Mouse (Mus musculus): ENCODE data around the gene Col4a4. TPM values are rescaled to one million over a fixed set of nuclear protein-coding genes. Genes with fewer than 3 reads are reported as not detected.

The Col4a4 gene
- polyA plus RNA-seq, 1 experiment from 2014 or later = 0.07 TPM

DNA sequence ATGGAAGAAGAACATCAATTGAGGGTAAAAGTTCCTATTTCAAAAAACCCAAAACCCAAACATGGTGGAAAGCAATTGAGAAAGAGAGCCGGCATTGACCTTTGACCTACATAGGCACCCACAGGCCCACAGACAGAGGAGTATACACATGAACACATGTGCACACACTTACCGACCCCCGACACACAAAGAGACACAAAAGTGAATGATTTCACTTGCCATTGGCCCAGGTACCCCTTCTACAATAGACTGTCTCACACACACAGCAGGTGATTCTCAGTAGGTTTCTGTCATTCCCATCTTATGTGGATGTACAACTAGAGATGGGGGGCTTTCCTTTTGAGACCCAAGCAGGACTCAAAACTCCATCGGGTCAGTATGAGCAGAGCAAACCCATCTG lies 110.8 kb downstream of the Col4a4 start:
- DNase-seq = no peak
- no peak overlapping the region for H3K4me2 ChIP-seq (ENCODE audit: low read length)
- ATAC-seq (ENCODE audit: low FRiP score, low TSS enrichment) = no peak

DNA sequence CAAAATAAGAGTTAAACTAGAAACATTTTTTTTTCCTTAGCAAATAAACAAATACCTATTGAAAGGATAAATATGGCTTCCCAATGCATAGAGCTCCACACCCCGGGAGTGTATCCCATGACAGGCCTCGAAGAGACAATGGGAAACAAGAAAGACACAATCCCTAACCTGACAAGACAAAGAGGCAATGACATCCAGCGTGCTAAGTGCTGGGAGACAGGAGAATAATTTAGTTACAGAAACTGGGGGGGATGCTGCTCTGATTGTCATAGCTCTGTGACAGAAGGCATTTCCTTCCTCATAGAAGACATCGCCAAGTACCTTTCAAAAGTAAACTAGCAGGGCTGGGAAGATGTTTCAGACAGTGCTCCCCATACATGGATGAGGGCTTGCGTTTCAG lies 111.4 kb downstream of the Col4a4 start:
- ATAC-seq (ENCODE audit: low FRiP score, low TSS enrichment) = no peak
- Histone ChIP-seq H3K27ac (replicated peaks; ENCODE audit: low read depth, low read length) (no peak overlapping the region), H3K36me3 (ENCODE audit: control insufficient read depth, insufficient read depth, low read length) (no peaks in the 10 kb centered on the region), H3K27me3 (ENCODE audit: control insufficient read depth, insufficient read depth, low read length) (no peaks in the 10 kb centered on the region), H3K4me2 (ENCODE audit: low read length) (no peak overlapping the region), H3K9me3 (ENCODE audit: control insufficient read depth, low read length) (no peaks in the 10 kb centered on the region), H3K4me1 (ENCODE audit: control insufficient read depth, insufficient read depth, low read length) (0 out of 2 replicates have a peak, but pooled peaks cover 4% of the 10 kb centered on the region), H3K9ac (replicated peaks; ENCODE audit: low read length) (no peak overlapping the region), H3K4me3 (replicated peaks; ENCODE audit: low read depth, low read length) (no peak overlapping the region)
- no peak for DNase-seq
- 37% methylated on average over 5 of the region's 5 CpGs for WGBS

More for the DNA sequence above, 110.8 kb downstream of the Col4a4 start:
- H3K36me3 ChIP-seq (ENCODE audit: control insufficient read depth, insufficient read depth, low read length) = no peaks in the 10 kb centered on the region
- no peak overlapping the region for H3K4me3 ChIP-seq (replicated peaks; ENCODE audit: low read depth, low read length)
- no peaks in the 10 kb centered on the region for H3K27me3 ChIP-seq (ENCODE audit: control insufficient read depth, insufficient read depth, low read length)
- H3K9ac ChIP-seq (replicated peaks; ENCODE audit: low read length) = no peak overlapping the region
- 0 out of 2 replicates have a peak, but pooled peaks cover 4% of the 10 kb centered on the region for H3K4me1 ChIP-seq (ENCODE audit: control insufficient read depth, insufficient read depth, low read length)
- WGBS = 84% methylated on average over 4 of the region's 4 CpGs
- H3K27ac ChIP-seq (replicated peaks; ENCODE audit: low read depth, low read length) = no peak overlapping the region
- no peaks in the 10 kb centered on the region for H3K9me3 ChIP-seq (ENCODE audit: control insufficient read depth, low read length)

DNA sequence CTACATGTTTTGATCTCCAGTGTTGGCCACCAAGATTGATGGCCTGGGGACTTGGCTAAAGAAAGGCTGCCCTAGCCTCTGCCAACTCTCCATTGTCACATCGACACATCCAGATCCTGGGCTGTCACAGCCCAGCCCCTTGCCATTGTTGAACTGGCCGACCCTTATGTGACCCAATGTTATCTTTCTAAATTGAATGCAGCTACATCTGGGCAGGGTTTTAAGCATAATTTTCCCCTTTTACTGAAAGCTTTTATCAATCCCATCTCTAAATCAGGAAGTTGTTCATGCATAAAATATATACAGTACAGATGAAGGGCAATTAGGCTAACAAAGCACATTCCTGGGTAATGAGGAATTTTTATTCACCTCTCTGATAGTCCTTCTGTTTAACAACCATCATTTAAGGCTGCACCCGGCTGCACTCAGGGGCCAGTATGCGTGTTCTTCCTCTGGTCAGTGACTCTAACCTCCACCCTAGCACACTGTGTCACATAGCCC lies 112.1 kb downstream of the Col4a4 start:
- Histone ChIP-seq H3K4me1 (ENCODE audit: control insufficient read depth, insufficient read depth, low read length) (0 out of 2 replicates have a peak, but pooled peaks cover 4% of the 10 kb centered on the region), H3K9me3 (ENCODE audit: control insufficient read depth, low read length) (no peaks in the 10 kb centered on the region), H3K27me3 (ENCODE audit: control insufficient read depth, insufficient read depth, low read length) (no peaks in the 10 kb centered on the region), H3K27ac (replicated peaks; ENCODE audit: low read depth, low read length) (no peak overlapping the region), H3K4me3 (replicated peaks; ENCODE audit: low read depth, low read length) (no peak overlapping the region), H3K4me2 (ENCODE audit: low read length) (no peak overlapping the region), H3K36me3 (ENCODE audit: control insufficient read depth, insufficient read depth, low read length) (no peaks in the 10 kb centered on the region), H3K9ac (replicated peaks; ENCODE audit: low read length) (no peak overlapping the region)
- ATAC-seq (ENCODE audit: low FRiP score, low TSS enrichment) = no peak
- DNase-seq = no peak
- WGBS = 25% methylated on average over 4 of the region's 4 CpGs

DNA sequence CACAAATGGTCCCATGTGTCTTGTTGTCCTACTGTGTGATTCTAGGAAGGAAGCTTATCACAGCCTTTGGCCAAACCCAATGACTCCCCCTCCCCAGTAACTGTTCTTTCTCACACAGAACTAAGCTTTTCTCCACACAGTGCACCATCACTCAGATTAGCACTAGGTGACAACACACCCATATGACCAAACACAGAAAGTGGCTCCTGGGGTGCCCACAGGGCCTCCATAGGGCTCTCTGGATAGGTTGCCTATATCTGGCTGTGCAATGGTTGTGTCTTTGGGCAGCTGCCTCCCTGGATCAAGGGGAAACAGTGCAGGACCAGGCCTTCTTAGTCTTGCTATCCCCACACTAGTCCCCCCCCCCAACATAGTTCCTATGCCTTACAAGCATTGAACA lies 113.2 kb downstream of the Col4a4 start:
- DNase-seq (no peak), ATAC-seq (ENCODE audit: low FRiP score, low TSS enrichment) (no peak)
- H3K4me2 ChIP-seq (ENCODE audit: low read length) = no peak overlapping the region
- H3K27ac ChIP-seq (replicated peaks; ENCODE audit: low read depth, low read length) = no peak overlapping the region
- H3K9ac ChIP-seq (replicated peaks; ENCODE audit: low read length) = no peak overlapping the region
- H3K4me1 ChIP-seq (ENCODE audit: control insufficient read depth, insufficient read depth, low read length) = 0 out of 2 replicates have a peak, but pooled peaks cover 4% of the 10 kb centered on the region
- H3K27me3 ChIP-seq (ENCODE audit: control insufficient read depth, insufficient read depth, low read length) = no peaks in the 10 kb centered on the region
- H3K36me3 ChIP-seq (ENCODE audit: control insufficient read depth, insufficient read depth, low read length) = no peaks in the 10 kb centered on the region
- no peak overlapping the region for H3K4me3 ChIP-seq (replicated peaks; ENCODE audit: low read depth, low read length)
- H3K9me3 ChIP-seq (ENCODE audit: control insufficient read depth, low read length) = no peaks in the 10 kb centered on the region

DNA sequence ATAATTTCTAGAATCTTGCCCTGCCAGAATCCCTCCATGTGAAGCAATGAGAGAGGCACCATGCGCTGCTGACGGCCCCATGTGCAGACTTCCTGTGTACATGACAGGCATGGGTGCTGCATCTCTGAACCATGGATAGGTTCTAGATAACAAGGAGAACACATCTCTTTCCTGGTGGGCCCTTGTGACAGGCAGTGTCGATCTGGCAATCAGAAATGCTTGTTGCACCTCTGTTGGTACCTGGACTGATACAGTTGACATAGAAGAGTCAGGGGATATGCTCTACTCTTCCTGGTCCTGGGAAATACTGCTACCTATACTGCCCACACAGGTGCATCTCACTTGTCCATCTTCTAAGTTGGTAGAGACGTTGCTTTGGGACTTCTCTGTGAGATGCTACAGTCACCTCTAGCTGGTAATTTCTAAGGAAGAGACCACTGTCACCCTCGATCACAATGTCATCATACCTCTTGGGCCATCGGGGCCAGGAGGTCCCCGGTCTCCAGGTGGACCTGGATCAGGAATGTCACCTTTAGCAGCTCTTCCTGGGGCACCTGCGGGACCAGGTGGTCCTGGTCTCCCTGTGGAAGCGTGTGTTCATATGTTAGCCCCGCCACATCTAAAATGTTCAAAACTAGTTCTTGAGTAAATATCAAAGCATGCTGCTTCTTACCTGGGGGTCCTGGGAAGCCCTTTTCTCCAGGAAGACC lies 116.0 kb downstream of the Col4a4 start:
- H3K4me3 ChIP-seq (replicated peaks; ENCODE audit: low read depth, low read length) = no peak overlapping the region
- ATAC-seq (ENCODE audit: low FRiP score, low TSS enrichment) (no peak), DNase-seq (no peak)
- H3K9me3 ChIP-seq (ENCODE audit: control insufficient read depth, low read length) = no peaks in the 10 kb centered on the region
- H3K27ac ChIP-seq (replicated peaks; ENCODE audit: low read depth, low read length) = no peak overlapping the region
- no peak overlapping the region for H3K9ac ChIP-seq (replicated peaks; ENCODE audit: low read length)
- WGBS = 93% methylated on average over 10 of the region's 10 CpGs
- no peaks in the 10 kb centered on the region for H3K36me3 ChIP-seq (ENCODE audit: control insufficient read depth, insufficient read depth, low read length)
- no peaks in the 10 kb centered on the region for H3K4me1 ChIP-seq (ENCODE audit: control insufficient read depth, insufficient read depth, low read length)
- H3K27me3 ChIP-seq (ENCODE audit: control insufficient read depth, insufficient read depth, low read length) = no peaks in the 10 kb centered on the region
- no peak overlapping the region for H3K4me2 ChIP-seq (ENCODE audit: low read length)

DNA sequence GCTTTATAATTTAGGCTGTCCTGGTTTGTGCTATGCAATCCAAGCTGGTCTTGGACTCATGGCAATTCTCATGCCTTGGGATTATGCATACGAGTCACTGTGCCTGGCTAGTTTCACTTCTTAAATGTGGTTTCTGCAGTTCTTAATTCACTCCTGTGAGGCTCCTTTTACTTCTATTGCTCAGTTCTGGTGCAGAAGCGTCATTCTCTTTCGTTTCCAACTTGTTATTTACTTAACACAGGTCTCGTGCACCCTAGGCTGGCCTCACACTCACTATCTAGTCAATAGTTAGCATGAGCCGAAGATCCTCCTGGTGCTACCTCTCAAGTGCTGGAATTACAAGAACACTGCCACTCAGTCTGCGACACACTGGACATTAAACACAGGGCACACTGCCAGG lies 117.8 kb downstream of the Col4a4 start:
- Histone ChIP-seq H3K4me2 (ENCODE audit: low read length) (no peak overlapping the region), H3K4me3 (replicated peaks; ENCODE audit: low read depth, low read length) (no peak overlapping the region), H3K9me3 (ENCODE audit: control insufficient read depth, low read length) (no peaks in the 10 kb centered on the region), H3K4me1 (ENCODE audit: control insufficient read depth, insufficient read depth, low read length) (no peaks in the 10 kb centered on the region), H3K36me3 (ENCODE audit: control insufficient read depth, insufficient read depth, low read length) (no peaks in the 10 kb centered on the region), H3K27ac (replicated peaks; ENCODE audit: low read depth, low read length) (no peak overlapping the region), H3K9ac (replicated peaks; ENCODE audit: low read length) (no peak overlapping the region), H3K27me3 (ENCODE audit: control insufficient read depth, insufficient read depth, low read length) (no peaks in the 10 kb centered on the region)
- ATAC-seq (ENCODE audit: low FRiP score, low TSS enrichment) (no peak), DNase-seq (no peak)
- WGBS = 81% methylated on average over 6 of the region's 6 CpGs

DNA sequence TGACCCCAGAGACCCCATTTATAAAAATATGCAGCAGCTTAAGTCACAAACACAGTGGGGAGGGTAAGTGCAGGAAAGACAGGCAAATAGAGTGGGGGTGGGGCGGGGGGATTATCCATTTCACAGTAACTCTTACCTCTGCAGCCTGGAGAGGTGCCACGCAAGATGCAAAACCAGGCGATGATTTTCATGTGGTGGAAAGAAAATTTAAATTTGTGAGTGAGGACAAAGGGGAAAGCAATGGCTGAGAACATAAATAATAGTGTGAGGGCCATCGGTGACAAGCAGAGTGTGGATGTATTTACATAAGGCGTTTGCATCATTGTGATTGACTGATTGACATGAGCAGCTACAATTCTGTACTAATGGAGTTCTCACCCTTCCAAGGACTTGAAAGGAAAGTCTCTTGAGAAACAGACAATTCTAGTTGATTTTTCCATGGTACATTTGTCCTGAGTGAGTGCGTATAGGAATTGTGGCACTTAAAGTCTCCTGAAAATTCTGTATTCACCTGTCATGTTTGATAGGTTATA lies 121.3 kb downstream of the Col4a4 start:
- no peak overlapping the region for H3K9ac ChIP-seq (replicated peaks; ENCODE audit: low read length)
- H3K4me1 ChIP-seq (ENCODE audit: control insufficient read depth, insufficient read depth, low read length) = no peaks in the 10 kb centered on the region
- no peak overlapping the region for H3K27ac ChIP-seq (replicated peaks; ENCODE audit: low read depth, low read length)
- no peaks in the 10 kb centered on the region for H3K36me3 ChIP-seq (ENCODE audit: control insufficient read depth, insufficient read depth, low read length)
- 37% methylated on average over 6 of the region's 6 CpGs for WGBS
- no peak overlapping the region for H3K4me2 ChIP-seq (ENCODE audit: low read length)
- ATAC-seq (ENCODE audit: low FRiP score, low TSS enrichment) (peak; percentile 63; the same call in 1 of the 2 replicates), DNase-seq (peak; percentile 9)
- H3K9me3 ChIP-seq (ENCODE audit: control insufficient read depth, low read length) = no peaks in the 10 kb centered on the region
- H3K4me3 ChIP-seq (replicated peaks; ENCODE audit: low read depth, low read length) = no peak overlapping the region
- no peaks in the 10 kb centered on the region for H3K27me3 ChIP-seq (ENCODE audit: control insufficient read depth, insufficient read depth, low read length)

DNA sequence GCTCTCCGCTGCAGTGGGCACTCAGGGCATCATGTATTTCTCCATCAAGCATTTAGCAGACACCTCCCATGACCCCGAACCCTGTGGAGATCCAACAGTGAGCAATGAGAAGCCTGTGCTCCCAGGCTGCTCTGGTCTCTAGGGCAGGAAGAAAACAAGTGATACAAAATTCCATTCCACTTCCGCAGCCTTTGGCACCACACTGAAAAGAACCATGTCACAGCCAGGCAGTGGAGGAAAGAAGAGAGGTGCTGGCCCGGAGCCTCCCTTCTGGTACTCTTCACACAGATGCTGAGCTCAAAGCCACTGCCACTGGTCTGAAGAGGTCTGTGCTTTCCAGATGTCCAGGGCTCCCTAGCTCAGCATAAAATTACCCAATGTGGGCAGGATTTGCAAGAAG lies 125.6 kb downstream of the Col4a4 start:
- H3K27ac ChIP-seq (replicated peaks; ENCODE audit: low read depth, low read length) = no peak overlapping the region
- H3K4me3 ChIP-seq (replicated peaks; ENCODE audit: low read depth, low read length) = no peak overlapping the region
- WGBS = 87% methylated on average over 4 of the region's 4 CpGs
- H3K9me3 ChIP-seq (ENCODE audit: control insufficient read depth, low read length) = no peaks in the 10 kb centered on the region
- DNase-seq (no peak), ATAC-seq (ENCODE audit: low FRiP score, low TSS enrichment) (no peak)
- no peaks in the 10 kb centered on the region for H3K27me3 ChIP-seq (ENCODE audit: control insufficient read depth, insufficient read depth, low read length)
- no peak overlapping the region for H3K9ac ChIP-seq (replicated peaks; ENCODE audit: low read length)
- H3K4me2 ChIP-seq (ENCODE audit: low read length) = no peak overlapping the region
- H3K36me3 ChIP-seq (ENCODE audit: control insufficient read depth, insufficient read depth, low read length) = no peaks in the 10 kb centered on the region
- no peaks in the 10 kb centered on the region for H3K4me1 ChIP-seq (ENCODE audit: control insufficient read depth, insufficient read depth, low read length)

DNA sequence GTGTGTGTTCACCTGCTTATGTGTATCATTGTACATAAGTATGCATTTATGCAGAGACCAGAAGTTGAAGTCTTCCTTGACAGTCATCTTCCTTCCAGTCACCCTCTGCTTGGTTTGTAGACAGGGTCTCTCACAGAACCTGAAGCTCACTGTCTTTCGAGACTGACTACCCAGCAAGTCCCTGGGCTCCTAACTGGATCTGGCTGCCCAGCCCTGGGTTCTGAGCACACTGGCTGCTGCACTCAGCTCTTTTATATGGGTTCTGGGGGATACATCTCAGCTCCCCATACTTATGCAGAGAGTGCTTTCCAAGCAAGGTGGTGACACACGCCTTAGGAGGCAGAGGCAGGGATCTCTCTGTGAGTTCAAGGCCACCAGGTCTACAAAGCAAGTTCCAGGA lies 126.7 kb downstream of the Col4a4 start:
- WGBS = 85% methylated on average over 2 of the region's 2 CpGs
- Histone ChIP-seq H3K4me3 (replicated peaks; ENCODE audit: low read depth, low read length) (no peak overlapping the region), H3K9ac (replicated peaks; ENCODE audit: low read length) (no peak overlapping the region), H3K27me3 (ENCODE audit: control insufficient read depth, insufficient read depth, low read length) (no peaks in the 10 kb centered on the region), H3K36me3 (ENCODE audit: control insufficient read depth, insufficient read depth, low read length) (no peaks in the 10 kb centered on the region), H3K27ac (replicated peaks; ENCODE audit: low read depth, low read length) (no peak overlapping the region), H3K9me3 (ENCODE audit: control insufficient read depth, low read length) (no peaks in the 10 kb centered on the region), H3K4me1 (ENCODE audit: control insufficient read depth, insufficient read depth, low read length) (no peaks in the 10 kb centered on the region), H3K4me2 (ENCODE audit: low read length) (no peak overlapping the region)
- no peak for ATAC-seq (ENCODE audit: low FRiP score, low TSS enrichment)
- DNase-seq = no peak

Data from midbrain, embryonic 14.5 days (tissue).